Mouse (Mus musculus) embryonic facial prominence, embryonic 11.5 days (tissue): ENCODE measurements around the gene Cdk17. TPM values are rescaled to one million over a fixed set of nuclear protein-coding genes. Genes with fewer than 3 reads are reported as not detected.

ENCODE experiments used
- ATAC-seq: fragments of 200-750 bp; cut with Nextera tagmentation; replicated peaks from 2 replicates; pipeline ENCODE4 v1.8.0; 2017; ENCODE audit warnings: low read depth; ENCODE audit not compliant: insufficient number of reproducible peaks, low FRiP score, low TSS enrichment
- DNase-seq: peaks from one replicate; pipeline ENCODE4 v3.0.0-alpha.2; 2015; ENCODE audit warnings: low spot score
- H3K27ac ChIP-seq: fragments of 300-500 bp; sonication (generic); replicated peaks from 2 replicates; pipeline ENCODE4 v1.5.1; 2014; ENCODE audit warnings: mild to moderate bottlenecking, low read depth, low read length, control low read depth
- H3K27me3 ChIP-seq: fragments of 300-500 bp; sonication (generic); 2 replicates; pipeline ENCODE4 v1.6.1; 2014; ENCODE audit warnings: mild to moderate bottlenecking, low read length, moderate library complexity, mixed read lengths; ENCODE audit not compliant: control insufficient read depth, insufficient read depth
- H3K36me3 ChIP-seq: fragments of 300-500 bp; sonication (generic); replicated peaks from 2 replicates; pipeline ENCODE4 v1.6.1; 2014; ENCODE audit warnings: low read depth, mild to moderate bottlenecking, low read length, moderate library complexity, mixed read lengths; ENCODE audit not compliant: control insufficient read depth, insufficient read depth
- H3K4me1 ChIP-seq: fragments of 300-500 bp; sonication (generic); 2 replicates; pipeline ENCODE4 v1.6.1; 2014; ENCODE audit warnings: low read length, mixed read lengths; ENCODE audit not compliant: control insufficient read depth, insufficient read depth
- H3K4me2 ChIP-seq: fragments of 300-500 bp; sonication (generic); 2 replicates; pipeline ENCODE4 v1.6.1; 2014; ENCODE audit warnings: low read depth, mild to moderate bottlenecking, control low read depth, low read length, moderate library complexity
- H3K4me3 ChIP-seq: fragments of 300-500 bp; sonication (generic); 2 replicates; pipeline ENCODE4 v1.5.1; 2014; ENCODE audit warnings: low read depth, low read length, control low read depth
- H3K9ac ChIP-seq: fragments of 300-500 bp; sonication (generic); replicated peaks from 2 replicates; pipeline ENCODE4 v1.6.1; 2014; ENCODE audit warnings: mild to moderate bottlenecking, control low read depth, low read length
- H3K9me3 ChIP-seq: fragments of 300-500 bp; sonication (generic); replicated peaks from 2 replicates; pipeline ENCODE4 v1.6.1; 2016; ENCODE audit warnings: mild to moderate bottlenecking, low read length, inconsistent platforms, mixed read lengths; ENCODE audit not compliant: control insufficient read depth
- WGBS: fragments of 180-500 bp; shearing (Covaris S2); extraction: QIAGEN DNeasy Blood & Tissue Kit; methylation state at CpG from one replicate; pipeline ENCODE4 v1.1.7; 2014; 5-methylcytosine and 5-hydroxymethylcytosine counted together
- polyA plus RNA-seq: library from polyadenylated mRNA; unstranded; fragments of >200 nt; fragmentation: Nextera tagmentation; extraction: Ambion mirVana; gene quantifications from 2 replicates; pipeline ENCODE4 v1.2.1, GENCODE M21; 2014

Gene Cdk17
- polyA plus RNA-seq, 1 experiment from 2014 or later = 27.8 TPM

DNA sequence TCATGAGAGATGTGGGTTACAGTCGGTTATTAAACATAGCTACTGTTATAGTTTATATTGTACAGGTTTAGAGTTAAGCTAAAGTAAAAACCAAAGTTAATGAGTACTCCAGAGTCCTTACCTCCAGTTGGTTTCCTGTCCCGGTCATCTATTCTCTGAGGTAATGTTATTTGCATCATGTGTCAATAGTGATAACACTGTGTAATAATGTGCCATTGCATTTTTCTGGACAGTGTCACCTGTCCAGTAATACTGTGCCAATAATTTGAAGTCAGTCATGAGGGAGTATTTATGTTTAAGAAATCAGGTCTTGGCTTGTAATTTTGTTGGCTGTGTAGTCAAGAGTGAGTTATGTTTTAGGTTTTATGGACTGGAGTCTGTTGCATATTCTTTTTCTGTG lies 52.0 kb downstream of the Cdk17 start:
- H3K4me1 ChIP-seq = no peaks in the 10 kb centered on the region
- WGBS = 93% methylated on average over 2 of the region's 2 CpGs
- no peak for ATAC-seq
- no peak for DNase-seq
- H3K27me3 ChIP-seq = no peaks in the 10 kb centered on the region
- H3K27ac ChIP-seq = no peak overlapping the region
- peaks cover 10% of the 10 kb centered on the region; the same call in 1 of the 2 replicates for H3K36me3 ChIP-seq
- H3K4me3 ChIP-seq = no peak overlapping the region
- no peak overlapping the region for H3K9ac ChIP-seq
- no peak overlapping the region for H3K4me2 ChIP-seq
- H3K9me3 ChIP-seq = no peaks in the 10 kb centered on the region

DNA sequence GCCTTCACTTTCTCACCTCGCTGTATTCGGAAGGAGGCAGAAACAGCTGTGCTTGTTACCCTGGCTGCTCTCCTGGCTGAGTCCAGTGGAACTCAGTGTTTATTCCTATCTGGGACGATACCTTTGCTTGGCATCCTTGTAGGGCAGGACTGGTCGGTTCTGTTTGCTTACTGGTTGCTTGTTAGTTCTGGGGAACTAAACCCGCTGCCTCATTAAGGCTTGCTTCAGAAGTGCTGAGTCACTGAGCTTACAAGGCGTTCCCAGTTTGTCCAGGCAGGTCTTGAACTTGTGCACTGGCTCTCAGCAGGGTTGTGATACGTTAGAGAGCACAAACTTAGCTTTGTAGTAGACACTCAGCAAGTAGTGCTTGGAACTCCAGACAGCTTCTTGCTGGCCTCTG lies 52.7 kb downstream of the Cdk17 start:
- H3K36me3 ChIP-seq = peaks cover 10% of the 10 kb centered on the region; the same call in 1 of the 2 replicates
- 81% methylated on average over 7 of the region's 7 CpGs for WGBS

GRCm38 (mm10) chr10:93214251-93214650 lies 53.6 kb downstream of the Cdk17 start:
- Histone ChIP-seq H3K4me3 (no peak overlapping the region), H3K9me3 (no peaks in the 10 kb centered on the region), H3K9ac (no peak overlapping the region), H3K27ac (no peak overlapping the region), H3K4me1 (no peaks in the 10 kb centered on the region), H3K36me3 (peaks cover 10% of the 10 kb centered on the region; the same call in 1 of the 2 replicates), H3K4me2 (no peak overlapping the region), H3K27me3 (no peaks in the 10 kb centered on the region)
- WGBS = 78% methylated on average over 4 of the region's 4 CpGs
- ATAC-seq (no peak), DNase-seq (no peak)

More for the DNA sequence above, 52.7 kb downstream of the Cdk17 start:
- Histone ChIP-seq H3K27ac (no peak overlapping the region), H3K27me3 (no peaks in the 10 kb centered on the region), H3K4me2 (no peak overlapping the region), H3K4me1 (no peaks in the 10 kb centered on the region), H3K4me3 (no peak overlapping the region), H3K9ac (no peak overlapping the region), H3K9me3 (no peaks in the 10 kb centered on the region)
- DNase-seq (no peak), ATAC-seq (no peak)

GRCm38 (mm10) chr10:93215051-93215763 lies 54.5 kb downstream of the Cdk17 start:
- no peaks in the 10 kb centered on the region for H3K9me3 ChIP-seq
- no peak overlapping the region for H3K27ac ChIP-seq
- no peak for DNase-seq
- 89% methylated on average over 8 of the region's 8 CpGs for WGBS
- no peaks in the 10 kb centered on the region for H3K27me3 ChIP-seq
- no peak overlapping the region for H3K9ac ChIP-seq
- peaks cover 10% of the 10 kb centered on the region; the same call in 1 of the 2 replicates for H3K36me3 ChIP-seq
- no peaks in the 10 kb centered on the region for H3K4me1 ChIP-seq
- H3K4me3 ChIP-seq = no peak overlapping the region
- no peak overlapping the region for H3K4me2 ChIP-seq
- ATAC-seq = no peak

DNA sequence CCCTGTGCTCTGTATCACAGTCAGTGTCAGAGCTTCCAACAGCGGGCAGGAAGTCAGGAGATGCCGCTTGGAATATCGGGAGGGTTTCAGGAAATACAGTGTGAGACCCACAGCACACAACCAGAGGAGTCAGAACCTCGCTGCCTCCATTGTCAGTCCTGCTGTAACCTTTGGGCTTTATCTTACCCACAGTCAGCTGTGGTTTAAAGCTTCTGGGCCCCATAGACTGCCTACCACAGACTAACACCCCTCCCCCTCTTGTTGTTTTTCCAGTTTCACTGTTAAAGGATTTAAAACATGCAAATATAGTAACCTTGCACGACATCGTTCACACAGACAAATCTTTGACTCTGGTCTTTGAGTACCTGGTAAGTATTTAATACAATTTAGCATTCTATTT lies 65.1 kb downstream of the Cdk17 start:
- no peak overlapping the region for H3K4me2 ChIP-seq
- H3K27me3 ChIP-seq = no peaks in the 10 kb centered on the region
- H3K27ac ChIP-seq = no peak overlapping the region
- WGBS = 78% methylated on average over 6 of the region's 6 CpGs
- DNase-seq (no peak), ATAC-seq (no peak)
- H3K4me1 ChIP-seq = no peaks in the 10 kb centered on the region
- no peaks in the 10 kb centered on the region for H3K9me3 ChIP-seq
- H3K4me3 ChIP-seq = no peak overlapping the region
- no peak overlapping the region for H3K9ac ChIP-seq
- no peaks in the 10 kb centered on the region; the same call in 1 of the 2 replicates for H3K36me3 ChIP-seq

GRCm38 (mm10) chr10:93227921-93228320 lies 67.2 kb downstream of the Cdk17 start:
- no peak for DNase-seq
- ATAC-seq = no peak
- H3K4me2 ChIP-seq = no peak overlapping the region
- no peaks in the 10 kb centered on the region for H3K9me3 ChIP-seq
- no peak overlapping the region for H3K4me3 ChIP-seq
- no peaks in the 10 kb centered on the region; the same call in 1 of the 2 replicates for H3K36me3 ChIP-seq
- no peak overlapping the region for H3K27ac ChIP-seq
- H3K9ac ChIP-seq = no peak overlapping the region
- WGBS = 84% methylated on average over 8 of the region's 8 CpGs
- no peaks in the 10 kb centered on the region for H3K4me1 ChIP-seq
- no peaks in the 10 kb centered on the region for H3K27me3 ChIP-seq

DNA sequence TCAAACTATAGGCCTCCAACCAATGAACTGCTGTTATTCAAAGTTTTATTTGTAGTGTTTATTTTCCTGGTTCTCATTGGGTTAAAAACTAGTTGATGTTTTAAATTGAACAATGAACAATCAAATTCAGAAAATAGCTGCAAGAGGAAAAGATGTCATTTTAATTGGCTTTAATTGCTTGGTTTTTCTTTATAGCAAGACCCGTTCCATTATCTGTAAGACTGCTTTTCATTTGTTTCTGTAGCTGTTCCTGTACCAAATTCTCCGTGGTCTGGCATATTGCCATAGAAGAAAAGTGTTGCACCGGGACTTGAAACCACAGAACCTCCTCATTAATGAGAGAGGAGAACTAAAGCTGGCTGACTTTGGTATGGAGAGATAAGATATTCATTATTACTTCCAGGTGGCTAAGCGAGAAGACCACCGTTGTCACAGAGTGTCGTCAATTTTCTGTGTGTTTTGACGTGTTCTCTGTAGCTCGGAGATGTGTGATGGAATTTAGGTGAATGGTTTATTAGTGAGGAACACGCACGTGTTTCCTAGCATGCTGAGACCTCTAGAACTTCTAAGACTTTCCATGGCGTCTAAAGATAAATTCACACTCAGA lies 67.8 kb downstream of the Cdk17 start:
- H3K4me3 ChIP-seq = no peak overlapping the region
- ATAC-seq (no peak), DNase-seq (no peak)
- H3K9ac ChIP-seq = no peak overlapping the region
- no peak overlapping the region for H3K4me2 ChIP-seq
- no peaks in the 10 kb centered on the region for H3K4me1 ChIP-seq
- 85% methylated on average over 11 of the region's 11 CpGs for WGBS
- no peak overlapping the region for H3K27ac ChIP-seq
- H3K27me3 ChIP-seq = no peaks in the 10 kb centered on the region
- no peaks in the 10 kb centered on the region for H3K9me3 ChIP-seq
- H3K36me3 ChIP-seq = no peaks in the 10 kb centered on the region; the same call in 1 of the 2 replicates

DNA sequence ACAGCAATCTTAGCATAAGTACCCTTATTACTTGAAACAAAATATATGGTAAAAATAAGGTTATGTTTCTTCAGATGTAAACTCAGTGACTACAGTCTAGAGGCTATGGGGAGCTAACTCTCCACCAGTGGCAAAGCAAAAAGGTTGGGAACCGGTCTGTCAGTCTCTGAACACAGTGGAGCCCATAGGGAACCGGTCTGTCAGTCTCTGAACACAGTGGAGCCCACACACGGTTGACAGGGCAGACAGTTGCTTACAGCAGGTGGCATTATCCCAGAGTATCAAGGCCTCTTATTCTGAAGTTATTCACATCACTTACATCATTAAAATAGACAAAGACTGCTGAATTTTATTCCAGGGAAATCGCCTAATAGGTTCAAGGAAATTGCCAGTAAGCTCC lies 70.8 kb downstream of the Cdk17 start:
- no peaks in the 10 kb centered on the region for H3K4me1 ChIP-seq
- WGBS = 81% methylated on average over 4 of the region's 4 CpGs
- H3K36me3 ChIP-seq = no peaks in the 10 kb centered on the region; the same call in 1 of the 2 replicates
- no peak overlapping the region for H3K4me2 ChIP-seq
- no peak overlapping the region for H3K9ac ChIP-seq
- no peaks in the 10 kb centered on the region for H3K9me3 ChIP-seq
- no peak overlapping the region for H3K4me3 ChIP-seq
- DNase-seq (no peak), ATAC-seq (no peak)
- no peak overlapping the region for H3K27ac ChIP-seq
- no peaks in the 10 kb centered on the region for H3K27me3 ChIP-seq
